Mouse (Mus musculus) ES-E14 (cell line): ENCODE measurements at regions not wholly inside any gene's neighbourhood (a gene's known extent, or its start where the extent isn't known, plus 50 kb on each side); places are given as distances from the start of the nearest gene placed in this dataset.

Source experiments
- DNase-seq: peaks from one replicate; pipeline ENCODE4 v3.0.0-alpha.2; 2013; ENCODE audit warnings: low read depth, low spot score
- H3K27ac ChIP-seq: 2 replicates; pipeline ENCODE4 v1.5.1; 2012; ENCODE audit warnings: low read depth, mild to moderate bottlenecking, low read length, moderate library complexity, mixed read lengths; ENCODE audit not compliant: poor library complexity, insufficient read depth, severe bottlenecking
- H3K36me3 ChIP-seq: 2 replicates; pipeline ENCODE4 v1.6.1; 2012; ENCODE audit warnings: mild to moderate bottlenecking, low read length, moderate library complexity, mixed read lengths; ENCODE audit not compliant: control insufficient read depth, poor library complexity, insufficient read depth, severe bottlenecking
- H3K4me1 ChIP-seq, 2 experiments: fragments of 150-350 bp in 1 of 2; sonication (generic) in 1 of 2; 2 replicates each; pipeline ENCODE4 v1.6.1; 2012; ENCODE audit warnings: low read length in 2 of 2, mild to moderate bottlenecking in 1 of 2, mixed read lengths in 1 of 2; ENCODE audit not compliant: control insufficient read depth in 2 of 2, insufficient read depth in 2 of 2, poor library complexity in 1 of 2
- H3K4me3 ChIP-seq, 2 experiments: fragments of 150-350 bp in 1 of 2; sonication (generic) in 1 of 2; 2 replicates each; pipeline ENCODE4 v1.5.1; 2012; ENCODE audit warnings: low read length in 2 of 2, low read depth in 1 of 2, mild to moderate bottlenecking in 1 of 2, mixed read lengths in 1 of 2; ENCODE audit not compliant: insufficient read depth in 1 of 2, poor library complexity in 1 of 2, severe bottlenecking in 1 of 2
- H3K9ac ChIP-seq: 2 replicates; pipeline ENCODE4 v1.6.1; 2012; ENCODE audit warnings: low read depth, mild to moderate bottlenecking, low read length, mixed read lengths; ENCODE audit not compliant: poor library complexity, insufficient read depth, severe bottlenecking
- H3K9me3 ChIP-seq: fragments of 150-350 bp; sonication (generic); 2 replicates; pipeline ENCODE4 v1.6.1; 2012; ENCODE audit warnings: low read depth, mild to moderate bottlenecking, low read length; ENCODE audit not compliant: control insufficient read depth, insufficient read depth
- CHD2 ChIP-seq: IDR thresholded peaks from 2 replicates; pipeline ENCODE4 v1.6.1; 2014; ENCODE audit warnings: mild to moderate bottlenecking, low read depth, low read length, inconsistent platforms
- HCFC1 ChIP-seq: IDR thresholded peaks from 2 replicates; pipeline ENCODE4 v1.6.1; 2012; ENCODE audit warnings: low read length, inconsistent platforms, borderline replicate concordance; ENCODE audit not compliant: insufficient read depth
- MAFK ChIP-seq: IDR thresholded peaks from 2 replicates; pipeline ENCODE4 v1.6.1; 2014; ENCODE audit warnings: mild to moderate bottlenecking, low read depth, low read length, inconsistent platforms; ENCODE audit not compliant: insufficient read depth
- ZC3H11A ChIP-seq: IDR thresholded peaks from 2 replicates; pipeline ENCODE4 v1.6.1; 2012; ENCODE audit warnings: low read depth, mild to moderate bottlenecking, inconsistent platforms, low read length, borderline replicate concordance
- ZNF384 ChIP-seq: IDR thresholded peaks from 2 replicates; pipeline ENCODE4 v1.6.1; 2012; ENCODE audit warnings: low read depth, low read length, inconsistent platforms
- in situ Hi-C, 2 experiments: fragments of 600-800 bp; cut with MboI; formaldehyde crosslinking; loops; one replicate each; pipeline ENCODE4 v1.15.1; 2025; ENCODE audit warnings: low sequenced_read_pairs in 2 of 2, inconsistent platforms in 1 of 2; ENCODE audit not compliant: unreplicated experiment in 2 of 2

- H3K27ac ChIP-seq = no peak overlapping the region
- 0 out of 4 replicates have a peak, but pooled peaks cover 0 to 3% of the 10 kb centered on the region in 2 experiments for H3K4me1 ChIP-seq
- no peak for DNase-seq
- no peak overlapping the region for H3K9ac ChIP-seq
- no peak for TF ChIP-seq ZNF384
- TF ChIP-seq HCFC1 = no peak
- no peak for TF ChIP-seq MAFK
- no peak for TF ChIP-seq CHD2
- no peak for TF ChIP-seq ZC3H11A
- H3K4me3 ChIP-seq = no peak overlapping the region
- in situ Hi-C loops = no loop called here
- H3K36me3 ChIP-seq = no peaks in the 10 kb centered on the region
- no peaks in the 10 kb centered on the region; the same call in 1 of the 2 replicates for H3K9me3 ChIP-seq
These were observed 338.3 kb upstream of the Rgma start for GRCm38 (mm10) chr7:73036801-73037555.

GRCm38 (mm10) chr7:73037638-73038037 is 337.7 kb upstream of the Rgma start:
- no peaks in the 10 kb centered on the region for H3K36me3 ChIP-seq
- DNase-seq = no peak
- TF ChIP-seq CHD2 = no peak
- TF ChIP-seq HCFC1 = no peak
- no peak for TF ChIP-seq ZC3H11A
- no peak for TF ChIP-seq ZNF384
- no peak for TF ChIP-seq MAFK
- H3K4me3 ChIP-seq = no peak overlapping the region
- no peaks in the 10 kb centered on the region; the same call in 1 of the 2 replicates for H3K9me3 ChIP-seq
- in situ Hi-C loops = no loop called here
- no peak overlapping the region for H3K9ac ChIP-seq
- H3K27ac ChIP-seq = no peak overlapping the region
- H3K4me1 ChIP-seq = 0 out of 4 replicates have a peak, but pooled peaks cover 0 to 2% of the 10 kb centered on the region in 2 experiments

- DNase-seq = no peak
- Histone ChIP-seq H3K36me3 (no peaks in the 10 kb centered on the region), H3K27ac (no peak overlapping the region), H3K4me1 (no peaks in the 10 kb centered on the region), H3K4me3 (no peak overlapping the region), H3K9ac (no peak overlapping the region), H3K9me3 (no peaks in the 10 kb centered on the region)
- in situ Hi-C loops = no loop called here
- TF ChIP-seq HCFC1 = no peak
- TF ChIP-seq CHD2 = no peak
- TF ChIP-seq ZNF384 = no peak
- no peak for TF ChIP-seq MAFK
- no peak for TF ChIP-seq ZC3H11A
These were observed 335.4 kb upstream of the Rgma start for GRCm38 (mm10) chr7:73039921-73040320.

GRCm38 (mm10) chr7:73044316-73044715 is 331.0 kb upstream of the Rgma start:
- in situ Hi-C loops = no loop called here
- no peak for DNase-seq
- no peak overlapping the region for H3K27ac ChIP-seq
- H3K4me3 ChIP-seq = no peak overlapping the region
- H3K36me3 ChIP-seq = no peaks in the 10 kb centered on the region
- TF ChIP-seq CHD2 (no peak), HCFC1 (no peak), ZNF384 (no peak), MAFK (no peak), ZC3H11A (no peak)
- H3K4me1 ChIP-seq = no peaks in the 10 kb centered on the region
- H3K9me3 ChIP-seq = no peaks in the 10 kb centered on the region
- no peak overlapping the region for H3K9ac ChIP-seq
